Mouse (Mus musculus) spleen, postnatal 4 days (tissue): ENCODE data around the gene Tpbgl.

Experiments
- DNase-seq, 2 experiments: peaks; one replicate each; pipeline ENCODE4 v3.0.0; 2022; ENCODE audit warnings: low spot score in 2 of 2

The Tpbgl gene

DNA sequence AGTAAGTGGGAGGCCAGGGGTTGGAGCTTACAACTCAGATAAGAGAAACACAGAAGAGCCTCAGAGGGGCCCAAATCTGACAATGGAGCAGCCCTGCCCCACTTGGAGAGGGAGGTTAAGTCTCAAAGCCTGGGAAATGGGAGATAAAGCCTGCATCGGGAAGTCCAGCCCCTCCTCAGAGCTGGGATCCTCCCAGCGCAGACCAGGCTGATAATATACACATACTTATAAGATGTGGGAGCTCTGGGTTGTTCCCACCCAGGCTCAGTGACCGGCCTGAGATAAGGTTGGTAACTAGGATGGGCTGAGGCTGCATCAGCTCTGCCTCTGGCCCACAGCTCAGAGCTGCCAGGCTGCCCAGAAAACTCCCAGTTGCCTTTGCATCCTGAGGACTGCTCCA, 15.2 kb upstream of the Tpbgl start:
- DNase-seq, result peak in 1 of 2 experiments; percentile 32

GRCm38 (mm10) chr7:99641245-99641644, 14.3 kb upstream of the Tpbgl start:
- no peak for DNase-seq

- DNase-seq, result peak in 1 of 2 experiments; percentile 57
Measured at GRCm38 (mm10) chr7:99633966-99634665, 7.2 kb upstream of the Tpbgl start.

DNA sequence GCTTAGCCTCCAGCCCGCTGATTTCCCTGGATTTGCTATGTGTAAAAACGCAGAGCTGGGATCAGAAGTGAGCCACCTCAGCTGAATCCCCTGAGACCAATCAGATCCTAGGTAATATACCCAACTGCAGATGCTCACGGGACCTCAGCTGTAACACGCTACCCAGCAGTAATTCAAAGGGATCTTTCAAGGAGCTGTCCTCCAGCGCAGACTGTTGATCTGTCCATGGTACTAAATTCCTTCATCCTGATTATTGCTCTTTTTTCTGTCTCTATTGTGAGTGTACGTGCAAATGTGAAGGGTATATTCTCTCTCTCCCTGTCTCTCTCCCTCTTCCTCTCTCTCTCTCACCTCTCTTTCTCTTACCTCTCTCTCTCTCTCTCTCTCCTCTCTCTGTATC, 5.4 kb upstream of the Tpbgl start:
- no peak for DNase-seq

GRCm38 (mm10) chr7:99627366-99627765, 463 bp upstream of the Tpbgl start:
- DNase-seq, result peak in 1 of 2 experiments; percentile 59

GRCm38 (mm10) chr7:99625722-99626375, 1.1 kb downstream of the Tpbgl start:
- peak; percentile 82 to 95 for DNase-seq

DNA sequence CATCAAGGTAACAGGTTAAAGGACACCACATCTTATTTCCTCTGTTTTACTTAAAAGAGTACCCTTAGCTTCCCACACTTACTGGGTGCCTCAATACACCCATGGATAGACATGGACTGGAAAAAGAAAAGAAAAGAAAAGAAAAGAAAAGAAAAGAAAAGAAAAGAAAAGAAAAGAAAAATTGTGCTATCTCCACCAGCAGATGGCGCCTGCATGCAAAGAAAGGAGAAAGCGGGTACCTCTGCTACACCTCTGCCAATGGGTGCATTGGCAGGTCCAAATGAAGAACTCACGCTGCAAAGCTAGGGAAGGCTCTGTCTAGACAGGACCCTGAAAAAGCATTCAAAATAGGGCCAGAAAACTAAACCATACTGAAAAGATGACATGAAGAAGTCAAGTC, 8.0 kb downstream of the Tpbgl start:
- DNase-seq, result peak in 1 of 2 experiments; percentile 70

GRCm38 (mm10) chr7:99618264-99618663, 8.6 kb downstream of the Tpbgl start:
- DNase-seq, result peak in 1 of 2 experiments; percentile 62

DNA sequence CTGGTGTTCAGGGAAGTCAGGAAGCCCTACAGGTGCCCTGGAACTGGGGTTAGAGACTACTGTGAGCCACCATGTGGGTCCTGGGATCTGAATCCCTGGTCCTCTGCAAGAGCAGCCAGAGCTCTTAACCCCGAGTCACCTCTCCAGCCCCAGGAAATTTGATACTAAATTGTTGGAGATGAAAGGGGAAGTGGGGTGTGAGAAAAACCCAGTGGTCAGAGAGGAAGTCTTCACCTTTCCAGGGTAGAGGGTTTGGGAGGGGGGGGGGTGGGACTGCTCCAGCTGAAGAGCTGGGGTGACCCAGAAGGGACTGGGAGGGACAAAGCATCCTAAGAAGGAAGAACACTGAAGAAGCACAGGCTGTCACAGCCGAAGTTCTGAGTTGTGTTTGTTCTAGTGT, 19.3 kb downstream of the Tpbgl start:
- DNase-seq, result no peak

DNA sequence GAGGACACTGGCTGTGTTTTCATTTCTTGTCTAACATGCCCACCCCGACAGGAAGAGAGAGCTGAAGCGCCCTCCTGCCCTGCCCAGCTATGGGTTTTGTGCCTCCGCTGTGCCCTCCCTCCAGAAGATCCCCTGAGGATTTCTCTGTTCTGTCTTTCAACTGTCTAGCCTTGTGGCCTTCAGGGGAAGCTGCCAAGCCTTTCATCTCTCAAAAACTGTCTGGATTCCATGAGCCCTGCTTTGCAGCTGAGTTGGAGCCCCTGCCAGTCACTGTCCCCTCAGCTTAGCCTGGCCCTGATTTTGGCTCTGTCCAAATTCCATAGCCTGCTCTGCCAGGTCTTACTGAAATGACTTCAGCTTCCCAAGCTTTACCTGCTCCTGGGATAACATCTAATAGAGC, 20.1 kb downstream of the Tpbgl start:
- DNase-seq, result peak in 1 of 2 experiments; percentile 60

GRCm38 (mm10) chr7:99606303-99606702, 20.6 kb downstream of the Tpbgl start:
- DNase-seq, result peak in 1 of 2 experiments; percentile 62

DNA sequence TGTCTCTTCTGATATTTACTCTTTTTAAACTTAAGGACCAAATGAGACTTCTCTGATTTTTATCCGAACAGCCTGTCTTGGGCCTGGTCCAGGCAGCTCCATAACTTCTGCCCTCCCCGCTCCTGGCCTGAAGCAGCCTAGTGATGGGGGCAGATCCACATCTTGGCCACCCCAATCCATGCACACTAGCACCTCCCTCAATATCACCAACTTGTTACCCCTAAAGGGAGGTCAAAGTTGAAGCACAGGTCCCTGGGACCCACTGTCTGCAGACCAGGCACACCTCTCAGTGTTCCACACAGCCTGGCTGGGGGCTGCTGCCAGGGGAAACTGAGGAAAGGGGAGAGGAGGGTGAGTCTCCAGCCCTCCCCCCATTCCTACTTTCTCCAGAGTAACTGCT, 21.8 kb downstream of the Tpbgl start:
- DNase-seq, result no peak

- no peak for DNase-seq
Measured at GRCm38 (mm10) chr7:99603875-99604662, 22.8 kb downstream of the Tpbgl start.

- DNase-seq, result peak in 1 of 2 experiments; percentile 61
Measured at GRCm38 (mm10) chr7:99598722-99599121, 28.2 kb downstream of the Tpbgl start.

GRCm38 (mm10) chr7:99593868-99594803, 32.8 kb downstream of the Tpbgl start:
- peak; percentile 89 for DNase-seq

GRCm38 (mm10) chr7:99592669-99593068, 34.2 kb downstream of the Tpbgl start:
- peak in 1 of 2 experiments; percentile 57 for DNase-seq

GRCm38 (mm10) chr7:99590646-99591045, 36.3 kb downstream of the Tpbgl start:
- peak in 1 of 2 experiments; percentile 26 for DNase-seq

DNA sequence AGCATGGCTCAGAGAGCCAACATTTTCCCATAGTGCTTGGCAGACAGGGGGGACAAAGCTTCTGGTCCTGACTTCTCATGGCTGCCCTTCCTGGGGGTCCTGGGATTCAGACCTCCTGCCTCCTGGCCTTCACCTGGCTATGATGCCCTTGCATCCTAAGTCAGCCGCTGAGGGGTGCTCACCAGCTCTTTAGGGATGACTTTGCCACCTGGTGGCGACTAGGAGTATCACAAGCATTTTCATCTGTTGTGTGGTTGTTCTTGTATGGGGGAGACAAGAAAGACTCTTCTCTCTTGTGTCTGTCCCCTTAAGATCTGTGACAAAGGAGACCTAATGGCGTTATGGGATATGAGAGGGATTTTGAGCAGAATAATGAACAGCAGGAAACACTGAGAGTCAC, 36.8 kb downstream of the Tpbgl start:
- peak; percentile 83 to 91 for DNase-seq

- DNase-seq, result no peak
Measured at GRCm38 (mm10) chr7:99585976-99586375, 40.9 kb downstream of the Tpbgl start.

GRCm38 (mm10) chr7:99583625-99584024, 43.3 kb downstream of the Tpbgl start:
- no peak for DNase-seq

DNA sequence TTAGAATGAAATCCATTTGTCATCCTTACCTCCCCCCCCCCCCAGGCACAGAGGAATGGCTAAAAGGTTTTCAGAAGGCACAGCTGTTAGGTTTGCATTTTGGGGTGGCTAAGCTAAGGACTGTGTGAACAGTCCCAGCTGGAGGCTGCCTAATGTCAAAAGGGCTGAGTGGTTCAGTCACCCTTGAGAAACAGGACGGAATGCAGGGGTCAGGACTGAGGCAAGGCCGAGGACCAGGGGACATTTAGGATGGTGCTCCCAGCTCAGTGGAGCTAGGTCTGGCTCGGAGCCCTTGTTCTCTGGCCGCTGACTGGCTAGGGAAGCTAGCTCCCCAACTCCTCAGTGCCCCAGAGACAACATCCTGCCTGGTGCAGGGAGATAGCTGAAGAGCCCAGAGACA, 44.0 kb downstream of the Tpbgl start:
- DNase-seq, result no peak
